Mouse (Mus musculus): ENCODE results near the gene Cir1. TPM values are rescaled to one million over a fixed set of nuclear protein-coding genes. Genes with fewer than 3 reads are reported as not detected.

The Cir1 gene
- polyA plus RNA-seq, 1 experiment = 18.4 TPM

DNA sequence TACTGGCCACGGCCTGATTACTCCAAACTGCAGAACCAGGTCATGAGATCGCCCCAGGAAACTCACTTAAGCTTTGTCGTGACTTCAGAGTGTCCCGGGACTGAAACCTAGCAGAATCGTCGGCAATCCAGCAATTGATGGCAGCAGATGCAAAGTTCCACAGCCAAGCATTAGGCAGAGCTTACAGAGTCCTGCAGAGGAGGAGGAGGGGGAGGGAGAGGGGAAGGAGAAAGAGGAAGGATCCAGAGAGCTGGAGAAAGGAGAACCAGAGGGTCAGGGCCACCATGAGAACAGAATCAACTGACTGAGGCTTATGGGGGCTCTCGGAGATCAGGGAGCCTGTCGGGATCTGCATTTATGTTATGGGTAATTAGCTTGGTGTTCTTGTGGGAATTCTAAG, 25.9 kb upstream of the Cir1 start:
- H3K9me3 ChIP-seq (replicated peaks; ENCODE audit: control insufficient read depth, insufficient read depth, low read length, poor library complexity, severe bottlenecking) = no peaks in the 10 kb centered on the region
- H3K27ac ChIP-seq (ENCODE audit: insufficient read depth, low read length) = no peak overlapping the region
- no peaks in the 10 kb centered on the region for H3K4me1 ChIP-seq (ENCODE audit: control insufficient read depth, insufficient read depth, low read length)
- H3K36me3 ChIP-seq (ENCODE audit: control insufficient read depth, insufficient read depth, low read length, poor library complexity, severe bottlenecking) = no peaks in the 10 kb centered on the region
- H3K27me3 ChIP-seq (ENCODE audit: control insufficient read depth, insufficient read depth, low read length, poor library complexity, severe bottlenecking) = no peaks in the 10 kb centered on the region
- no peak for TF ChIP-seq CTCF (IDR thresholded peaks at IDR 0.05; ENCODE audit: low read depth, low read length)
- TF ChIP-seq EP300 (IDR thresholded peaks at IDR 0.05; ENCODE audit: insufficient read depth, low read depth, low read length) = no peak
- no peak for TF ChIP-seq POLR2A (IDR thresholded peaks at IDR 0.05; ENCODE audit: insufficient read depth, low read length)
- H3K4me3 ChIP-seq (ENCODE audit: low read depth, low read length) = no peak overlapping the region
- H3K9ac ChIP-seq (ENCODE audit: low read depth, poor library complexity, severe bottlenecking) = no peak overlapping the region

- TF ChIP-seq EP300 (IDR thresholded peaks at IDR 0.05; ENCODE audit: insufficient read depth, low read depth, low read length) (no peak), CTCF (IDR thresholded peaks at IDR 0.05; ENCODE audit: low read depth, low read length) (no peak), POLR2A (IDR thresholded peaks at IDR 0.05; ENCODE audit: insufficient read depth, low read length) (no peak)
- Histone ChIP-seq H3K9me3 (replicated peaks; ENCODE audit: control insufficient read depth, insufficient read depth, low read length, poor library complexity, severe bottlenecking) (no peaks in the 10 kb centered on the region), H3K4me1 (ENCODE audit: control insufficient read depth, insufficient read depth, low read length) (no peaks in the 10 kb centered on the region), H3K9ac (ENCODE audit: low read depth, poor library complexity, severe bottlenecking) (no peak overlapping the region), H3K4me3 (ENCODE audit: low read depth, low read length) (no peak overlapping the region), H3K27ac (ENCODE audit: insufficient read depth, low read length) (no peak overlapping the region), H3K27me3 (ENCODE audit: control insufficient read depth, insufficient read depth, low read length, poor library complexity, severe bottlenecking) (no peaks in the 10 kb centered on the region), H3K36me3 (ENCODE audit: control insufficient read depth, insufficient read depth, low read length, poor library complexity, severe bottlenecking) (no peaks in the 10 kb centered on the region)
Measured at GRCm38 (mm10) chr2:73335949-73336348, 23.4 kb upstream of the Cir1 start.

DNA sequence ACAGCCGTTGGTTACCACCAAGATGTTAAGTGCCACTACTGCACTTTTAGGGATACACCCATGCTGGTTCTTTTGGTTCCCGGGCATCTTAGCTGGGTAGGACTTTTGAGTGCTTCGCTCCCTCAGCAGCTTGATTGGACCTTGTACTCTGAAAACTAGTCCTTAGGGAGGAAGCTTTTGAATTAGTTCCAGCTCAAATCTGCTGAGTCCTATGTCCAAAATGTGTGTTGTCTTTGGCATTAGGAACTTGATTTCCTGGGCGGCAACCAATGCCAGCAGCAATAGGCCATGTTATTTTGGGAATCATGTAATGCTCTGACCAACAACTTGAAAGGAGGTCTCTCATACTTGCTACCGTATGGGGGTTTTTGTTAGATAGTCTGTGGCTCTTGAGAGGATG, 13.4 kb upstream of the Cir1 start:
- H3K9ac ChIP-seq (ENCODE audit: low read depth, poor library complexity, severe bottlenecking) = no peak overlapping the region
- no peaks in the 10 kb centered on the region for H3K9me3 ChIP-seq (replicated peaks; ENCODE audit: control insufficient read depth, insufficient read depth, low read length, poor library complexity, severe bottlenecking)
- no peak overlapping the region for H3K27ac ChIP-seq (ENCODE audit: insufficient read depth, low read length)
- no peak for TF ChIP-seq POLR2A (IDR thresholded peaks at IDR 0.05; ENCODE audit: insufficient read depth, low read length)
- no peak for TF ChIP-seq CTCF (IDR thresholded peaks at IDR 0.05; ENCODE audit: low read depth, low read length)
- TF ChIP-seq EP300 (IDR thresholded peaks at IDR 0.05; ENCODE audit: insufficient read depth, low read depth, low read length) = no peak
- no peaks in the 10 kb centered on the region for H3K27me3 ChIP-seq (ENCODE audit: control insufficient read depth, insufficient read depth, low read length, poor library complexity, severe bottlenecking)
- no peaks in the 10 kb centered on the region for H3K36me3 ChIP-seq (ENCODE audit: control insufficient read depth, insufficient read depth, low read length, poor library complexity, severe bottlenecking)
- H3K4me3 ChIP-seq (ENCODE audit: low read depth, low read length) = no peak overlapping the region
- peaks cover 2% of the 10 kb centered on the region for H3K4me1 ChIP-seq (ENCODE audit: control insufficient read depth, insufficient read depth, low read length)

GRCm38 (mm10) chr2:73322991-73323390, 10.5 kb upstream of the Cir1 start:
- H3K4me1 ChIP-seq (ENCODE audit: control insufficient read depth, insufficient read depth, low read length) = peaks cover 2% of the 10 kb centered on the region
- no peak overlapping the region for H3K4me3 ChIP-seq (ENCODE audit: low read depth, low read length)
- H3K9ac ChIP-seq (ENCODE audit: low read depth, poor library complexity, severe bottlenecking) = no peak overlapping the region
- H3K36me3 ChIP-seq (ENCODE audit: control insufficient read depth, insufficient read depth, low read length, poor library complexity, severe bottlenecking) = peaks cover 4% of the 10 kb centered on the region; the same call in 1 of the 2 replicates
- no peak overlapping the region for H3K27ac ChIP-seq (ENCODE audit: insufficient read depth, low read length)
- TF ChIP-seq CTCF (IDR thresholded peaks at IDR 0.05; ENCODE audit: low read depth, low read length) (no peak), POLR2A (IDR thresholded peaks at IDR 0.05; ENCODE audit: insufficient read depth, low read length) (no peak), EP300 (IDR thresholded peaks at IDR 0.05; ENCODE audit: insufficient read depth, low read depth, low read length) (no peak)
- no peaks in the 10 kb centered on the region for H3K27me3 ChIP-seq (ENCODE audit: control insufficient read depth, insufficient read depth, low read length, poor library complexity, severe bottlenecking)
- no peaks in the 10 kb centered on the region for H3K9me3 ChIP-seq (replicated peaks; ENCODE audit: control insufficient read depth, insufficient read depth, low read length, poor library complexity, severe bottlenecking)

GRCm38 (mm10) chr2:73319218-73319617, 6.7 kb upstream of the Cir1 start:
- H3K4me3 ChIP-seq (ENCODE audit: low read depth, low read length) = no peak overlapping the region
- TF ChIP-seq POLR2A (IDR thresholded peaks at IDR 0.05; ENCODE audit: insufficient read depth, low read length) = no peak
- no peak for TF ChIP-seq EP300 (IDR thresholded peaks at IDR 0.05; ENCODE audit: insufficient read depth, low read depth, low read length)
- no peak for TF ChIP-seq CTCF (IDR thresholded peaks at IDR 0.05; ENCODE audit: low read depth, low read length)
- peaks cover 2% of the 10 kb centered on the region for H3K4me1 ChIP-seq (ENCODE audit: control insufficient read depth, insufficient read depth, low read length)
- no peak overlapping the region for H3K9ac ChIP-seq (ENCODE audit: low read depth, poor library complexity, severe bottlenecking)
- peaks cover 4% of the 10 kb centered on the region; the same call in 1 of the 2 replicates for H3K36me3 ChIP-seq (ENCODE audit: control insufficient read depth, insufficient read depth, low read length, poor library complexity, severe bottlenecking)
- no peaks in the 10 kb centered on the region for H3K9me3 ChIP-seq (replicated peaks; ENCODE audit: control insufficient read depth, insufficient read depth, low read length, poor library complexity, severe bottlenecking)
- H3K27ac ChIP-seq (ENCODE audit: insufficient read depth, low read length) = no peak overlapping the region
- H3K27me3 ChIP-seq (ENCODE audit: control insufficient read depth, insufficient read depth, low read length, poor library complexity, severe bottlenecking) = no peaks in the 10 kb centered on the region

GRCm38 (mm10) chr2:73317426-73317825, 4.9 kb upstream of the Cir1 start:
- H3K4me1 ChIP-seq (ENCODE audit: control insufficient read depth, insufficient read depth, low read length) = peaks cover under 1% of the 10 kb centered on the region
- TF ChIP-seq CTCF (IDR thresholded peaks at IDR 0.05; ENCODE audit: low read depth, low read length) (no peak), POLR2A (IDR thresholded peaks at IDR 0.05; ENCODE audit: insufficient read depth, low read length) (no peak), EP300 (IDR thresholded peaks at IDR 0.05; ENCODE audit: insufficient read depth, low read depth, low read length) (no peak)
- H3K36me3 ChIP-seq (ENCODE audit: control insufficient read depth, insufficient read depth, low read length, poor library complexity, severe bottlenecking) = peaks cover 4% of the 10 kb centered on the region; the same call in 1 of the 2 replicates
- H3K27ac ChIP-seq (ENCODE audit: insufficient read depth, low read length) = no peak overlapping the region
- H3K9me3 ChIP-seq (replicated peaks; ENCODE audit: control insufficient read depth, insufficient read depth, low read length, poor library complexity, severe bottlenecking) = no peaks in the 10 kb centered on the region
- no peak overlapping the region for H3K4me3 ChIP-seq (ENCODE audit: low read depth, low read length)
- H3K27me3 ChIP-seq (ENCODE audit: control insufficient read depth, insufficient read depth, low read length, poor library complexity, severe bottlenecking) = no peaks in the 10 kb centered on the region
- no peak overlapping the region for H3K9ac ChIP-seq (ENCODE audit: low read depth, poor library complexity, severe bottlenecking)
